Mouse (Mus musculus) liver, embryonic 16.5 days (tissue): ENCODE measurements around the gene Dgkz. TPM values are rescaled to one million over a fixed set of nuclear protein-coding genes. Genes with fewer than 3 reads are reported as not detected.

Experiments
- ATAC-seq: fragments of 200-750 bp; cut with Nextera tagmentation; 2 replicates; pipeline ENCODE4 v1.8.0; 2017; ENCODE audit warnings: low read depth, mild to moderate bottlenecking, moderate number of reproducible peaks, moderate library complexity
- H3K27ac ChIP-seq: fragments of 300-500 bp; sonication (generic); 2 replicates; pipeline ENCODE4 v1.5.1; 2014; ENCODE audit warnings: mild to moderate bottlenecking, low read length
- H3K27me3 ChIP-seq: fragments of 300-500 bp; sonication (generic); 2 replicates; pipeline ENCODE4 v1.6.1; 2014; ENCODE audit warnings: low read depth, low read length, mixed read lengths; ENCODE audit not compliant: control insufficient read depth, insufficient read depth
- H3K36me3 ChIP-seq: fragments of 300-500 bp; sonication (generic); 2 replicates; pipeline ENCODE4 v1.6.1; 2014; ENCODE audit warnings: mild to moderate bottlenecking; ENCODE audit not compliant: control insufficient read depth, insufficient read depth
- H3K4me1 ChIP-seq: fragments of 300-500 bp; sonication (generic); 2 replicates; pipeline ENCODE4 v1.6.1; 2014; ENCODE audit warnings: low read depth, low read length, mixed read lengths; ENCODE audit not compliant: control insufficient read depth
- H3K4me2 ChIP-seq: fragments of 300-500 bp; sonication (generic); 2 replicates; pipeline ENCODE4 v1.6.1; 2014; ENCODE audit warnings: low read depth, low read length, mixed read lengths
- H3K4me3 ChIP-seq: fragments of 300-500 bp; sonication (generic); 2 replicates; pipeline ENCODE4 v1.5.1; 2014; ENCODE audit warnings: low read depth, mild to moderate bottlenecking, low read length
- H3K9ac ChIP-seq: fragments of 300-500 bp; sonication (generic); 2 replicates; pipeline ENCODE4 v1.6.1; 2014; ENCODE audit warnings: low read depth, low read length
- H3K9me3 ChIP-seq: fragments of 300-500 bp; sonication (generic); replicated peaks from 2 replicates; pipeline ENCODE4 v1.6.1; 2016; ENCODE audit warnings: low read length; ENCODE audit not compliant: control insufficient read depth
- WGBS: fragments of 180-500 bp; shearing (Covaris S2); extraction: QIAGEN DNeasy Blood & Tissue Kit; methylation state at CpG from one replicate; pipeline ENCODE4 v1.1.7; 2014; ENCODE audit not compliant: insufficient replicate concordance; 5-methylcytosine and 5-hydroxymethylcytosine counted together
- polyA plus RNA-seq: library from polyadenylated mRNA; unstranded; fragments of >200 nt; fragmentation: Nextera tagmentation; extraction: Ambion mirVana; gene quantifications from 2 replicates; pipeline ENCODE4 v1.2.1, GENCODE M21; 2015

Gene Dgkz
- polyA plus RNA-seq, 1 experiment from 2014 or later, result 24.1 TPM

DNA sequence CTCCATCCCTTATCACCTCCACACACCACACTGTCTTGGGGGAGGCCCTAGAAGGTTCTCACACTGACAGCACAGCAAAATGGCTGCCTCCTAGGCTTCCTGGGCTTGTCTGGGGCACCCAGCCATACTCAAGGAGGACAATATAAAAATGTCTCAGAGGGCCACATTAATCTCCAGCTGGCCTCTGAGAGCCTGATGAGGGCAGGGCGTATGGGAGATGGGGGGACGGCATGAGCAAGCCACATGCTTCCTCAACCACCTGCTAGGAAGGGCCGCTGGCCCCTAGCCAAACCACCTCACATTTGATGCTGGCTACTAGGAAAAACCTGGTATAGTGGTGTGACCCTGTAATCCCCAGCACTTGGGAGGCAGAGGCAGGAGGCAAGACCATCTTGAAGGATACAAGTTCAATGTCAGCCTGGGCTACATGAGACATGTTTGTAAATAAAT is 26.8 kb downstream of the Dgkz start:
- H3K36me3 ChIP-seq, result peaks cover 8% of the 10 kb centered on the region
- no peaks in the 10 kb centered on the region for H3K9me3 ChIP-seq
- peaks cover 78% of the 10 kb centered on the region for H3K4me1 ChIP-seq
- peak; percentile 22; the same call in 1 of the 2 replicates for ATAC-seq
- peak overlapping the region; percentile 60 for H3K4me3 ChIP-seq
- no peaks in the 10 kb centered on the region for H3K27me3 ChIP-seq
- 30% methylated on average over 3 of the region's 3 CpGs for WGBS
- H3K27ac ChIP-seq, result peak overlapping the region; percentile 75
- peak overlapping the region; percentile 72 for H3K9ac ChIP-seq
- H3K4me2 ChIP-seq, result peak overlapping the region; percentile 68

DNA sequence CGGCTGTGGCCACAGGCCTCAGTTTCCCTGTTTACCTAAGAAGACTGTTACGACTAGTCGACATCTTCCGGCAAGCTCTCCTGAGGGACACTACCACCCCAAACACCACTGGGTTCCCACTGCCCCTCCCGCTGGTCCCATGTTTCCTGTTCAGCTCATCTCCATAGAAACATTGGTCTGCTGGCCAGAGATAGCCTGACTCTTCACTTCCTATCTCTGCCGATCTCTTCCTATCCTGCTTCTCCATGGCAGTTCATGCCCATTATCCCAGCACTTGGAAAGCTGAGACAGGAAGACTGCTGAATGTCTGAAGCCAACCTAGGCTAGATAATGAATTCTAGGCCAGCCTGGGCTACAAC is 27.5 kb downstream of the Dgkz start:
- peak overlapping the region; percentile 75 for H3K27ac ChIP-seq
- peak; percentile 37 for ATAC-seq
- peak overlapping the region; percentile 46 for H3K4me3 ChIP-seq

DNA sequence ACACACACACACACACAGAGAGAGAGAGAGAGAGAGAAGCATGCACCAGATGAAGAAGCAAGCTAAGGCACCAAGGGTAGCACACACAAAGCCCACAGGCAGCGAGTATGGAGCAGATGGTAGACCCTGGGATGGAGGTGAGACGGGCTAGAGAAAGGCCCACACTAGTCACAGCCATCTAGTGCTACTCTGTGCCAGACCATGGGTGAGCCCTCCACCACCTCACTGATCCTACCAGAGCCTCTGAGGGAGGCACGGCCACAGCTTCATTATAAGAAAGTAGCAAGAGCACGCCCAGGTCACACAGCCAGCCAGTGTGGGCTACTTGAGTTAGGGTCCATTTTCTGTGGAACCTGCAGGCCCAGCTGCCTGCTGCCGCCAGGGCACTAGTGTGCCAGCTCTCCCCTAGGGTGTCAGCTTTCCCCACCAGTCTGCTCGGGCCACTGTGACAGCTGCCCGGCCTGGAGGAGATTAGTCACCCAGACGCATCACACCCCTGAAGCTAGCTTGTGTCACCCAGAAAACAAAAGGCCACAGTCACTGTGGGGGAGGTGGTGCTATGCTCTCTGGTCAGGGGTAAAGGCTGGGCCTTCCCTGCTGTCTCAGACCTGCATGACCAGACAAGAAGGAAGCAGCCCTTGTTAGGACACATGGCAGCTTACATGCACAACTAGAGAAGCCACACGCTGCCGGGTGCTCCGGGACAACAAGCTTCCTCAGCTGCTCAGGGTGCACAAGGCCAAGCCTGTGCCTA is 28.1 kb downstream of the Dgkz start:
- WGBS, result 28% methylated on average over 11 of the region's 11 CpGs
- ATAC-seq, result peak; percentile 31

More for the DNA sequence above, 27.5 kb downstream of the Dgkz start:
- peaks cover 72% of the 10 kb centered on the region for H3K4me1 ChIP-seq
- no peaks in the 10 kb centered on the region for H3K9me3 ChIP-seq
- H3K9ac ChIP-seq, result peak overlapping the region; percentile 72
- peaks cover 9% of the 10 kb centered on the region for H3K36me3 ChIP-seq
- H3K4me2 ChIP-seq, result peak overlapping the region; percentile 68
- 25% methylated on average over 6 of the region's 6 CpGs for WGBS
- no peaks in the 10 kb centered on the region for H3K27me3 ChIP-seq

DNA sequence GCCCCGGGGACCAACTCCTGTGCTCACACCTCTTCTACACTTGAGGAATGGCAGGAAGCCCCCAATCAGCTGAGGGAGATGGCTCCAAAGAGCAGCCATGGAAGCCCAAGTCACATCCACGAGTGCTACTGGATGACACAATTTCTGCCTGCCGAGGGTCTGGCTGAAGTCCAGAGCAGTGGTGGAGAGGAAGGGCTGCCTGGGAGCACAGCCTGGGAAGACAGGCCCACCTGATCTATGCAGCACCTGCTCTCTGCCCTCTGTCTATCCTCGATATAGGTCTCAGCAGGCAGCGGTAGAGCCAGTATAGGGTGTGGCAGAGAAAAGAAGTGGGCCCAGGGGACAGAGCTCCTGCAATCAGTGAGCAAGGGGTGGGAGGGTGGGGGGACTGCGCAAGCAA is 28.8 kb downstream of the Dgkz start:
- Histone ChIP-seq H3K27me3 (no peaks in the 10 kb centered on the region), H3K4me2 (peak overlapping the region; percentile 68), H3K36me3 (peaks cover 15% of the 10 kb centered on the region), H3K4me3 (peak overlapping the region; percentile 46), H3K27ac (peak overlapping the region; percentile 18; the same call in 1 of the 2 replicates), H3K9me3 (no peaks in the 10 kb centered on the region), H3K4me1 (peaks cover 69% of the 10 kb centered on the region), H3K9ac (peak overlapping the region; percentile 51)
- ATAC-seq, result 0 out of 2 replicates have a peak, but pooled peaks have one; percentile 4
- 15% methylated on average over 6 of the region's 6 CpGs for WGBS

More for the DNA sequence above, 28.1 kb downstream of the Dgkz start:
- Histone ChIP-seq H3K36me3 (peaks cover 9% of the 10 kb centered on the region), H3K4me1 (peaks cover 72% of the 10 kb centered on the region), H3K27ac (peak overlapping the region; percentile 75), H3K27me3 (no peaks in the 10 kb centered on the region), H3K9me3 (no peaks in the 10 kb centered on the region), H3K4me2 (peak overlapping the region; percentile 68), H3K4me3 (peak overlapping the region; percentile 46), H3K9ac (peak overlapping the region; percentile 72)

DNA sequence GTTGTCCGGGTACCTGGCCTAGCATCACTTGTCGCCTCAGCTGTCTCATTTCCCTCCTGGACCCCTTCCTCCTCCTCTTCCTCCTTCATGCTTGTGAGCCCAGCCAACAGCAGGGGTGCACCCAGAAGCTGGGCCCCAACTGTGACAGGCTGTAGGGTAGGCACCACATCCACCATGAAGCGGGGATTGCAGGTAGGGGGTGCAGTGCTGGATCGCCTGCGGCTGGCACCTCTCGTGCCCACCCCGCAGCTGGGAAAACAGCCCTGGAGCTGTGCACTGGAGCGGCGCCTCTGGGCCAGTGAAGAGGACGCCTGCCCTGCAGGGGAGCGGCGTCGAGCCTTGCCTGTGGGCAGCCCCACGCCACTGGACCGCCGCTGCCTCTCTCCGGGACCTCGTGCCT is 30.2 kb downstream of the Dgkz start, which contains the start of gene Gm9821:
Gene Gm9821, plus strand, starts transcription at position 221 of the 400 bp plus-strand sequence.
- peaks cover 21% of the 10 kb centered on the region for H3K36me3 ChIP-seq
- H3K9me3 ChIP-seq, result no peaks in the 10 kb centered on the region
- no peak within 1 kb of the TSS for H3K9ac ChIP-seq
- no peak for ATAC-seq
- peak within 1 kb of the TSS; percentile 68; the same call in 1 of the 2 replicates for H3K4me2 ChIP-seq
- WGBS, result 89% methylated on average over 18 of the region's 18 CpGs
- H3K4me1 ChIP-seq, result peaks cover 58% of the 10 kb centered on the region
- no peaks in the 10 kb centered on the region for H3K27me3 ChIP-seq
- H3K4me3 ChIP-seq, result no peak within 1 kb of the TSS
- H3K27ac ChIP-seq, result peak within 1 kb of the TSS; percentile 18; the same call in 1 of the 2 replicates

DNA sequence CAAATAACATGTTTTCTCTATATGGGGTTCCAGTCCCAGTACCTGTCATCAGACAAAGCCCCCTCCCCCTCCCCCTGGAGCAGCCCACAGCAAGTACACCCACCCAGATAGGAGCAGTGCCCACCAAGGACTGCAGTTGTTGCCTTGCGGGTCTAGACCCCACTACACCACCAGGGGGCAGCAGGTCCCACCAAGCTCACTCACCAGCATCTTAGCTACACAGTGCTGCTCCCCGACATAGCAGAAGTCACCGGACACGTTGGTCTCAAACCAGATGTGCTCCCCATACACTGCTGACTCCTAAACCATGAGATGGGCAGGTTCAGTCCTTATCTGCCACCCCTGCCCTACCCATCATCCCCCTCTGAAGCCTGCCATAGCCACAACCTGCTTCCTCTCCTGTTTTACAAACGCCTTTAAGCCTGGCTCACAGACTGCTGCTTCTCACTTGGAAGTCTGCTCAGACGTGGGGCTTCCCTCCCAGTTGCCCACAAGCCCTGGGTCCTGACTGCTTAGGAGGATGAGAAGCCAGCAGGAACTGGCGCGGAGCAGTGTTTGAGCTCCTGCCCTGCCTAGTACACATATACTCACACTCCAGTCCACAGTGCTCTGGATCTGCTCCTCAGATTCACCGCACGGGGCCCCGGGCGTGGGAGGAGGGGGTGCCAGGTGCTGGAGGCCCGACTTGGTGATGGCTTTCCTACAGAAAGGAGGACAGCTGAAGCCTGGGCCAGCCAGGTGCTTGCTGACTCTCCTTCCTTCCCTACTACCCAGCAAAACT is 31.3 kb downstream of the Dgkz start:
- peaks cover 47% of the 10 kb centered on the region for H3K4me1 ChIP-seq
- WGBS, result 35% methylated on average over 13 of the region's 13 CpGs
- H3K4me3 ChIP-seq, result no peak overlapping the region
- H3K36me3 ChIP-seq, result peaks cover 27% of the 10 kb centered on the region
- H3K27me3 ChIP-seq, result no peaks in the 10 kb centered on the region
- 0 out of 2 replicates have a peak overlapping the region, but pooled peaks have one; percentile 8 for H3K27ac ChIP-seq
- peak; percentile 19; the same call in 1 of the 2 replicates for ATAC-seq
- no peak overlapping the region for H3K9ac ChIP-seq
- no peaks in the 10 kb centered on the region for H3K9me3 ChIP-seq
- H3K4me2 ChIP-seq, result no peak overlapping the region

DNA sequence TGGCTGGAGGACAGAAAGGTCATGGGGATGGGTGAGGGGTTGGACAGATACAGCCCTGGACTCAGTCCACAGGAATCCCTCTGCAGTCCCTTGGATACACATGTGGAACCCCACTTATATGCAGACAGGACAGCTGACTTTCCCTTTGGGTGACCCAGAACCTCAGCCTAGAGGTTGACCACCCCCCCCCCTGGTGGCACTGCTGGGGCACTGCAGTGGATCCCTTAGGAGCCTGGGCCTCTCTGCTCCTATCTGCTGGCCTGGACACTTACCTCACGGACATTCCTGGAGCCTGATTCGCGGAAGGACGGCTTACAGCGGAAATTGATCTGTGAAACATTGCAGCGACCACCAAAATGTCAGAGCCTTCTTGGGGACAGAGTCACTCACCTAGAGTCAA is 33.3 kb downstream of the Dgkz start:
- Histone ChIP-seq H3K4me1 (peaks cover 27% of the 10 kb centered on the region), H3K27me3 (no peaks in the 10 kb centered on the region), H3K9me3 (no peaks in the 10 kb centered on the region), H3K27ac (no peak overlapping the region), H3K4me3 (no peak overlapping the region), H3K36me3 (peaks cover 39% of the 10 kb centered on the region), H3K9ac (no peak overlapping the region), H3K4me2 (no peak overlapping the region)
- no peak for ATAC-seq
- 81% methylated on average over 6 of the region's 6 CpGs for WGBS

DNA sequence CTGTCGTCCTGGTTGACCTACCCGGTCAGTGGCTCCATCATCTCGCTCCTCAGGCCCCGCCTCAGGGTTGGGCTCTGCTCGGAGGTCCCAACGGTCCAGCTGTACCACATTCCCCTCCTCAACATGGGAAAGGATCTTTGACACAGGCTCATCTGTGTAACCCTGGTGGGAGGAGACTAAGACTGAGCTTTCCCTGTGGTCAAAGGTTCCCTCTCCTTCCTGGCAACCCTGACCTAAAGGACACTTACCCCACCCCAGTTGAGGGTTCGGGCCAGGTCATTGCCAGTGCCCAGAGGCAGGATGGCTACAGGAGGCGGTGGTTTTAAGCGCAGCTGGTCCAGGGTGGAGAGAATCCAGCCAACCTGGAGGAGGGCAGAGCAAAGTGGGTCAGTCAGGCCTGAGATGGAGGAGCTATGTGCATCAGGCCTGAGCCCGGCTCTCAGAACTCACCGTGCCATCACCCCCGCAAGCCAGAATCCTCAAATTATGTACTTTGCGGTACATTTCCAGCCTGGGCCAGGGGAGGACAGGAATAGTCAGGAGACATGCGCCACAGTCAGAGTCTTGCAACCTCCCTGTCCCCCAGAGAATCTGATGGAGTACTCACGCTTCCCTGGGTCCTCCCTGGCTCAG is 36.2 kb downstream of the Dgkz start:
- ATAC-seq, result no peak
- WGBS, result 79% methylated on average over 15 of the region's 15 CpGs
- Histone ChIP-seq H3K27ac (no peak overlapping the region), H3K27me3 (no peaks in the 10 kb centered on the region), H3K9ac (no peak overlapping the region), H3K9me3 (no peaks in the 10 kb centered on the region), H3K4me3 (no peak overlapping the region), H3K36me3 (peaks cover 56% of the 10 kb centered on the region), H3K4me1 (peaks cover 2% of the 10 kb centered on the region), H3K4me2 (no peak overlapping the region)
